Mouse (Mus musculus): ENCODE measurements around the gene Card10.

DNA sequence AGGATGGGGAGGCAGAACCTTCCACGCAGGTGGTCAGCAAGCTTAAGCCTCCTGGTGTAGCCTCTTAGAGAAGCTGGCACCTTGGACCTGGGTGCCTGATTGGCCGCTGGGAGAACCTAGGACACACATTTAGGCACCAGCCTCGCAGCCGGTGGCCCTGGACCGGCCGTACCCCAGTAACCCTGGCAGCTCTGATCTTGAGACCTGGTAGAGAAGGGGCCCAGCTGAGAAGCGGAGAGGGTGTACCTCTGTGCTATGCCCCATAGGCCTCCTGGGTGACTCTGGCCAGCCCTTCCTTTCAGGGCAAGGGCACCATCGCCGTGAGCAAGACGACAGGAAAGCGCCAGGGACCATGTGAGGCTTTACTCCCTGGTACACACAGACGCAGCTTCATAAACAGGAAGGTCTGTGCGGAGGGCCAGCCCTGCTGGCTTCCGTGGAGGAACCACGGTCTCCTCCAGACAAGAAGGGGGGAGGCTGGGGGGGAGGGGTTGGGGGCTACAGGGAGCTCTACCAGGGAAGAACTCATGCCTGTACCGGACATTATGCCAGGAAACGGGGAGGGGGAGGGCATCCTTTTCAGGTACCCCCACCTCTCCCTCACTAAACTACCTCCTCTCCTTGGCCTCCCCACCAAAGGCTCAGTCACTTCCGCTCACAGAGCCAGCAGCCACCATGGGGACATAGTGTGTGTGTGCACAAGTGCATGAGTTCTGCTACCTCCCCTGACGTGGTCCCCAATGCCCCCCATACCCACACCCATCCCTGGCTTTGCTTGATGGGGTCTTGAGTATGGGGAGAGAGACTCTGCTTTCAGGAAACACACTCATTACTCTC lies 31.1 kb downstream of the Card10 start:
- TF ChIP-seq MAFK (IDR thresholded peaks at IDR 0.05; ENCODE audit: insufficient read depth, low read depth, low read length) = no peak
- TF ChIP-seq ZNF384 (IDR thresholded peaks at IDR 0.05; ENCODE audit: low read depth, low read length) = no peak
- no peak for TF ChIP-seq HCFC1 (IDR thresholded peaks at IDR 0.05; ENCODE audit: borderline replicate concordance, insufficient read depth, low read length)
- TF ChIP-seq CHD2 (IDR thresholded peaks at IDR 0.05; ENCODE audit: low read depth, low read length) = no peak
- TF ChIP-seq ZC3H11A (IDR thresholded peaks at IDR 0.05; ENCODE audit: borderline replicate concordance, low read depth, low read length) = no peak
